Mouse (Mus musculus): ENCODE measurements around the gene Gm10134. TPM values are rescaled to one million over a fixed set of nuclear protein-coding genes. Genes with fewer than 3 reads are reported as not detected.

Gm10134 gene
- polyA plus RNA-seq, 1 experiment from 2014 or later, result 1.1 TPM

GRCm38 (mm10) chr2:28520581-28520980 lies 14.7 kb downstream of the Gm10134 start:
- no peak overlapping the region for H3K9ac ChIP-seq (ENCODE audit: low read length)
- 77% methylated on average over 5 of the region's 5 CpGs for WGBS

GRCm38 (mm10) chr2:28521571-28522151 lies 15.8 kb downstream of the Gm10134 start:
- Histone ChIP-seq H3K4me2 (ENCODE audit: low read length) (no peak overlapping the region), H3K27me3 (ENCODE audit: control insufficient read depth, insufficient read depth, low read length) (no peaks in the 10 kb centered on the region), H3K4me3 (ENCODE audit: control insufficient read depth in 1 of 2, insufficient read depth in 1 of 2, low read depth in 1 of 2, low read length in 2 of 2) (no peak overlapping the region), H3K36me3 (ENCODE audit: control insufficient read depth, insufficient read depth, low read length) (no peaks in the 10 kb centered on the region), H3K9me3 (ENCODE audit: control insufficient read depth, low read length) (no peaks in the 10 kb centered on the region), H3K4me1 (ENCODE audit: control insufficient read depth in 2 of 2, insufficient read depth in 2 of 2, low read length in 2 of 2) (peaks cover 27 to 30% of the 10 kb centered on the region in 2 experiments), H3K27ac (replicated peaks in 1 of 2; ENCODE audit: control insufficient read depth in 1 of 2, insufficient read depth in 1 of 2, low read depth in 2 of 2, low read length in 2 of 2) (no peak overlapping the region), H3K9ac (ENCODE audit: low read length) (no peak overlapping the region)
- 90% methylated on average over 6 of the region's 6 CpGs for WGBS
- no peak for ATAC-seq (ENCODE audit: insufficient number of reproducible peaks, insufficient read depth, low FRiP score, low read depth)

More at GRCm38 (mm10) chr2:28520581-28520980, 14.7 kb downstream of the Gm10134 start:
- no peaks in the 10 kb centered on the region for H3K27me3 ChIP-seq (ENCODE audit: control insufficient read depth, insufficient read depth, low read length)
- H3K36me3 ChIP-seq (ENCODE audit: control insufficient read depth, insufficient read depth, low read length), result no peaks in the 10 kb centered on the region
- no peak overlapping the region for H3K4me3 ChIP-seq (ENCODE audit: control insufficient read depth in 1 of 2, insufficient read depth in 1 of 2, low read depth in 1 of 2, low read length in 2 of 2)
- H3K27ac ChIP-seq (replicated peaks in 1 of 2; ENCODE audit: control insufficient read depth in 1 of 2, insufficient read depth in 1 of 2, low read depth in 2 of 2, low read length in 2 of 2), result no peak overlapping the region
- H3K4me2 ChIP-seq (ENCODE audit: low read length), result no peak overlapping the region
- ATAC-seq (ENCODE audit: insufficient number of reproducible peaks, insufficient read depth, low FRiP score, low read depth), result no peak
- no peaks in the 10 kb centered on the region for H3K9me3 ChIP-seq (ENCODE audit: control insufficient read depth, low read length)
- H3K4me1 ChIP-seq (ENCODE audit: control insufficient read depth in 2 of 2, insufficient read depth in 2 of 2, low read length in 2 of 2), result peaks cover 17 to 19% of the 10 kb centered on the region in 2 experiments

GRCm38 (mm10) chr2:28522166-28522565 lies 16.3 kb downstream of the Gm10134 start:
- 78% methylated on average over 4 of the region's 4 CpGs for WGBS
- Histone ChIP-seq H3K27ac (replicated peaks in 1 of 2; ENCODE audit: control insufficient read depth in 1 of 2, insufficient read depth in 1 of 2, low read depth in 2 of 2, low read length in 2 of 2) (no peak overlapping the region), H3K4me3 (ENCODE audit: control insufficient read depth in 1 of 2, insufficient read depth in 1 of 2, low read depth in 1 of 2, low read length in 2 of 2) (no peak overlapping the region), H3K36me3 (ENCODE audit: control insufficient read depth, insufficient read depth, low read length) (no peaks in the 10 kb centered on the region), H3K4me1 (ENCODE audit: control insufficient read depth in 2 of 2, insufficient read depth in 2 of 2, low read length in 2 of 2) (peaks cover 29 to 32% of the 10 kb centered on the region in 2 experiments), H3K9ac (ENCODE audit: low read length) (no peak overlapping the region), H3K27me3 (ENCODE audit: control insufficient read depth, insufficient read depth, low read length) (no peaks in the 10 kb centered on the region), H3K9me3 (ENCODE audit: control insufficient read depth, low read length) (no peaks in the 10 kb centered on the region), H3K4me2 (ENCODE audit: low read length) (no peak overlapping the region)
- ATAC-seq (ENCODE audit: insufficient number of reproducible peaks, insufficient read depth, low FRiP score, low read depth), result no peak

GRCm38 (mm10) chr2:28523643-28524117 lies 17.8 kb downstream of the Gm10134 start:
- peak; percentile 82 for ATAC-seq (ENCODE audit: insufficient number of reproducible peaks, insufficient read depth, low FRiP score, low read depth)
- Histone ChIP-seq H3K4me2 (ENCODE audit: low read length) (no peak overlapping the region), H3K4me3 (ENCODE audit: control insufficient read depth in 1 of 2, insufficient read depth in 1 of 2, low read depth in 1 of 2, low read length in 2 of 2) (no peak overlapping the region), H3K27ac (replicated peaks in 1 of 2; ENCODE audit: control insufficient read depth in 1 of 2, insufficient read depth in 1 of 2, low read depth in 2 of 2, low read length in 2 of 2) (peak overlapping the region in 1 of 2 experiments; percentile 49; a peak in 2 of 4 replicates), H3K9me3 (ENCODE audit: control insufficient read depth, low read length) (no peaks in the 10 kb centered on the region), H3K36me3 (ENCODE audit: control insufficient read depth, insufficient read depth, low read length) (no peaks in the 10 kb centered on the region), H3K4me1 (ENCODE audit: control insufficient read depth in 2 of 2, insufficient read depth in 2 of 2, low read length in 2 of 2) (peaks cover 25 to 27% of the 10 kb centered on the region in 2 experiments), H3K27me3 (ENCODE audit: control insufficient read depth, insufficient read depth, low read length) (no peaks in the 10 kb centered on the region), H3K9ac (ENCODE audit: low read length) (no peak overlapping the region)
- 12% methylated on average over 5 of the region's 5 CpGs for WGBS

- Histone ChIP-seq H3K4me3 (ENCODE audit: control insufficient read depth in 1 of 2, insufficient read depth in 1 of 2, low read depth in 1 of 2, low read length in 2 of 2) (no peak overlapping the region), H3K9ac (ENCODE audit: low read length) (no peak overlapping the region), H3K36me3 (ENCODE audit: control insufficient read depth, insufficient read depth, low read length) (no peaks in the 10 kb centered on the region), H3K4me1 (ENCODE audit: control insufficient read depth in 2 of 2, insufficient read depth in 2 of 2, low read length in 2 of 2) (peaks cover 25 to 27% of the 10 kb centered on the region in 2 experiments), H3K27me3 (ENCODE audit: control insufficient read depth, insufficient read depth, low read length) (no peaks in the 10 kb centered on the region), H3K27ac (replicated peaks in 1 of 2; ENCODE audit: control insufficient read depth in 1 of 2, insufficient read depth in 1 of 2, low read depth in 2 of 2, low read length in 2 of 2) (peak overlapping the region in 1 of 2 experiments; percentile 49; a peak in 1 of 4 replicates), H3K4me2 (ENCODE audit: low read length) (no peak overlapping the region), H3K9me3 (ENCODE audit: control insufficient read depth, low read length) (no peaks in the 10 kb centered on the region)
- ATAC-seq (ENCODE audit: insufficient number of reproducible peaks, insufficient read depth, low FRiP score, low read depth), result no peak
- WGBS, result 86% methylated on average over 10 of the region's 10 CpGs
These were observed 18.5 kb downstream of the Gm10134 start for GRCm38 (mm10) chr2:28524406-28524805.

- Histone ChIP-seq H3K4me3 (ENCODE audit: control insufficient read depth in 1 of 2, insufficient read depth in 1 of 2, low read depth in 1 of 2, low read length in 2 of 2) (no peak overlapping the region), H3K36me3 (ENCODE audit: control insufficient read depth, insufficient read depth, low read length) (no peaks in the 10 kb centered on the region), H3K9me3 (ENCODE audit: control insufficient read depth, low read length) (no peaks in the 10 kb centered on the region), H3K27ac (replicated peaks in 1 of 2; ENCODE audit: control insufficient read depth in 1 of 2, insufficient read depth in 1 of 2, low read depth in 2 of 2, low read length in 2 of 2) (peak overlapping the region; percentile 35 to 77), H3K9ac (ENCODE audit: low read length) (peak overlapping the region; percentile 52), H3K4me2 (ENCODE audit: low read length) (peak overlapping the region; percentile 34; the same call in 1 of the 2 replicates), H3K27me3 (ENCODE audit: control insufficient read depth, insufficient read depth, low read length) (no peaks in the 10 kb centered on the region), H3K4me1 (ENCODE audit: control insufficient read depth in 2 of 2, insufficient read depth in 2 of 2, low read length in 2 of 2) (peaks cover 29 to 36% of the 10 kb centered on the region in 2 experiments)
- peak; percentile 45 for ATAC-seq (ENCODE audit: insufficient number of reproducible peaks, insufficient read depth, low FRiP score, low read depth)
- WGBS, result 26% methylated on average over 11 of the region's 11 CpGs
These were observed 19.5 kb downstream of the Gm10134 start for GRCm38 (mm10) chr2:28525219-28525942.

- 41% methylated on average over 12 of the region's 12 CpGs for WGBS
- Histone ChIP-seq H3K9me3 (ENCODE audit: control insufficient read depth, low read length) (no peaks in the 10 kb centered on the region), H3K4me3 (ENCODE audit: control insufficient read depth in 1 of 2, insufficient read depth in 1 of 2, low read depth in 1 of 2, low read length in 2 of 2) (no peak overlapping the region), H3K36me3 (ENCODE audit: control insufficient read depth, insufficient read depth, low read length) (no peaks in the 10 kb centered on the region), H3K27me3 (ENCODE audit: control insufficient read depth, insufficient read depth, low read length) (no peaks in the 10 kb centered on the region), H3K4me2 (ENCODE audit: low read length) (0 out of 2 replicates have a peak overlapping the region, but pooled peaks have one; percentile 34), H3K27ac (replicated peaks in 1 of 2; ENCODE audit: control insufficient read depth in 1 of 2, insufficient read depth in 1 of 2, low read depth in 2 of 2, low read length in 2 of 2) (peak overlapping the region; percentile 52 to 77), H3K4me1 (ENCODE audit: control insufficient read depth in 2 of 2, insufficient read depth in 2 of 2, low read length in 2 of 2) (peaks cover 32 to 40% of the 10 kb centered on the region in 2 experiments), H3K9ac (ENCODE audit: low read length) (peak overlapping the region; percentile 52)
- no peak for ATAC-seq (ENCODE audit: insufficient number of reproducible peaks, insufficient read depth, low FRiP score, low read depth)
These were observed 20.3 kb downstream of the Gm10134 start for GRCm38 (mm10) chr2:28525943-28526876.

Measured in heart, embryonic 14.5 days (tissue).